Mouse (Mus musculus) layer of hippocampus, adult 11-12 months (tissue): ENCODE data around the gene Dgki.

Experiments
- DNase-seq: peaks from one replicate; pipeline ENCODE4 v3.0.0; 2022; ENCODE audit warnings: low spot score

The Dgki gene

DNA sequence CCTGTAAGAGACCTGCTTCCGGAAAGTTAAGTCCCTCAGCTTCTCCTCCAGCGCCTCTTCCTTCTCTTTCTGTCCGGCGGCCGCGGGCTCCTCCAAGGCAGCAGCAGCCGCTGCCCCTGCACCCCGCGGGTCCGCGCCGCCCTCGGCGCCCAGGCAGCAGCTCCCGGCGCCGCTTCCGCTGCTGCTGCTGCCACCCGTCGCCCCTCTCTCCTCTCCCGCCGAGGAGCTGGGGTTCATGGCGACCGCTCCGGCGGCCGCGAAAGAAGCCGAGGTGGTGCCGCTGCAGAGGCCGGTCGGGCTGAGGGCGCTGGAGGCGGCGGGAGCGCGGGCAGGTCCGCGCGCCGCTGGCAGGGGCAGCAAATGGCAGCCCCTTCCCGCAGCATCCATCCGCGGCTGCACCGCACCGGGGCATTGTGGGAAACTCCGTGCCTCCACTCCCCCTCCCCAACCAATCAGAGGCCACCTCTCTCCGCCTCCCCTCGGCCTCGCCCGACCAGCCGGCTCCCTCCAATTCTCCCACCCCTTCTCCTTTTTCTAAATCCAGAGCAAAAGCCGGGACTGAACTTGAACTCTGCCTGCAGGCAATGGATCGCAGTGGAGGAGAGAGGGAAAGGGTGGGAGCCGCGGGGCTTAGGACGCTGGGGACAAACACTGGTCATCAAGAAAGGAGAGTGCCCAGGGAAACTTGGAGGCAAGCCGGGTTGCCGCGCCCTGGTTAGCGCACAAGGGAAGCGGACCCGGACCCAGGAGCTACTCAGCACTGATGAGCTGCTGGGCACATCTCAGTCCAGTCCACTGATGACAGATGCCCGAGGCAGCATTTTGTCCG lies at the start of gene Dgki:
Dgki (minus strand) TSS at position 623 of the 829 bp plus-strand sequence.
- peak; percentile 84 for DNase-seq

DNA sequence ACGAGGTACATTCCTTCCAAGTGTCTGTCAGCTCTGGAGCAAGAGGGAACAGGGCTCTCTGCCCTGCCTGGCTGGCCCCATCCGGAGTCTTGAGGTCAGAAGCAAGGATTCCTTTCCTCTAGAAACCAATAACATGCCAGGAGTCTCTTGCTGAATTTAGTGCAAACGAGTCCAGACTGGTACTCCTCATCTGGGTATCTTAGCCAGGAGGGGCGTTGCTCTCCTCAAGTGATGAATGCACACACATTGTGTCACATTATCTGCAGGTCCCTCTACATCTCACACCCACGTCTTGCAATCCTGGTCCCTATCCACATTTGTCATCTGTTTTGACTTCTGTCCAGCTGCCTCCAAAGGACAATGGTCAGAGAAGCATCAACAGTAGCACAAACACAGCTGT lies 47.6 kb upstream of the Dgki start:
- DNase-seq, result no peak

DNA sequence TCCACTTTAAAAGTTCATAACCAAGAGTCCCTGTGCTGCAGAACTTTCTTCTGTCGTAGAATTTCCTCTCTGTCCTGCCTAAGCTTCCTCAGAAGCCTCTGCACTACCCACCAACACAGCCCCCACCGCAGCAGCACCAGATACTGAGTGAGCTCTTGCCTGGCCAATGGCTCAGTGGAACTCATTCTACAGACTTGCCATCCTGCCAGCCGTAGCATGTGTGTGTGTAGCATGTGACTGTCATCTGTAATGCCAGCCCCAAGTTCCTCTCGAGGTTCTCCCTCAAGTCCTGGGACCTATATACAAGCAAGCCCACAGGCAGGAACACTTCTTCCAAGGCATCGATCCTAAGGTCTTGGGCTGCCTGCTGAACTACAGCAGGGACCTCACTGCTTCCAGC lies 38.1 kb upstream of the Dgki start:
- no peak for DNase-seq

DNA sequence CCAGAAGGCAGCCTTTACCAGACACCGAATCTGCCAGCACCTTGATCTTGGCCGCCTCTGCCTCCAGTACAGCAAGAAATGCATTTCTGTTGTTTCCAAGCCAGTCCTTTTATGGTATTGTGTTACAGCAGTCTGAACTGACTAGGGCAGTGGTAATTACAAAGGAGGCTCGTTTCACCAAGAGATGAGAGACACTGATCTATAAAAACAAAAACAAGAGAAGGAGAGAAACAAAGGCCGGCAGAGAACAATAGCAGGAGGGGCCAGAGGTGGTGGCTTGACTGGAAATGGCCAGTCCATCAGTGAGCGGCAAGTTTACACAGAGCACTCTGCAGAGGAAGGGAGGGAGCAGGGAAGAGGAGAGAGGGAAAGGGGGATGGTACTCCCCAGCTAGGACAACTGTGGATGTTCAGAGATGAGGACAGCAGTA lies 36.9 kb upstream of the Dgki start:
- peak; percentile 43 for DNase-seq

DNA sequence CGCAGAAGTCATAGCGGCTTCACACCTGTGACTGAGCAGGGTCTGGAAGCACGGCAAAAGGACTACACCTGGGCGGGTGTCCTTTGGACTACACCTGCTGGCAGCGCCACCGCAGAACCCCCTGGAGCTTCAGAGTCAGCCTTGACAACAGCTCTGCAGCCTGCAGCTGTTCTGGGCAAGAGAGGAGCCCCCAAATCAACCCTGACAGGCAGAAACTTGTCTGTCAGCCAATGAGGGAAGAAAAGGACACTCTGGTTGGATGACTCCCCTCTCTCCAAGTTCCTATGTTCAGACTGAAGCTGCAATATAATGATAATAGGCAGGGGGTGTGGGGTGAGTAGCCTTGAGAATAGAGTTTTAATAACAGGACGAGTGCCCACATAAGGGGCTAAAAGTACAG lies 36.4 kb upstream of the Dgki start:
- DNase-seq, result no peak

DNA sequence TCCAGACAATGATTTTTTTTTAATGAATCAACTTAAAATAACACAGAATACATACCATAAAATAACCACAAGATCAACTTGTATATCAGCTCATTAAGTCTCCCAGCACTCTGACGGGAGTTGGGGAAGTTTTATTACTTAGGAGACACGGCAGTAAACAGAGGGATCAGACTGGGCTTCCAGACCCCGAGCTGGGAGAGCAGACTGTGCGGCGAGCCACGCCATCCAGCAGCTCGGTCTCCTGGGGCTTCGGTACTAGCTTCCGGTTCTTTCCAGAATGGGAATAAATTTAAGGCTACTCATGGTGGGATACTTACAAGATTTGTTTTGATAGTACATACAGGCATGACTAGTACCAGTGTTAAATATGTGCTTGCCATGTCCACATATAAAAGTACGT lies 32.9 kb upstream of the Dgki start:
- DNase-seq, result no peak

DNA sequence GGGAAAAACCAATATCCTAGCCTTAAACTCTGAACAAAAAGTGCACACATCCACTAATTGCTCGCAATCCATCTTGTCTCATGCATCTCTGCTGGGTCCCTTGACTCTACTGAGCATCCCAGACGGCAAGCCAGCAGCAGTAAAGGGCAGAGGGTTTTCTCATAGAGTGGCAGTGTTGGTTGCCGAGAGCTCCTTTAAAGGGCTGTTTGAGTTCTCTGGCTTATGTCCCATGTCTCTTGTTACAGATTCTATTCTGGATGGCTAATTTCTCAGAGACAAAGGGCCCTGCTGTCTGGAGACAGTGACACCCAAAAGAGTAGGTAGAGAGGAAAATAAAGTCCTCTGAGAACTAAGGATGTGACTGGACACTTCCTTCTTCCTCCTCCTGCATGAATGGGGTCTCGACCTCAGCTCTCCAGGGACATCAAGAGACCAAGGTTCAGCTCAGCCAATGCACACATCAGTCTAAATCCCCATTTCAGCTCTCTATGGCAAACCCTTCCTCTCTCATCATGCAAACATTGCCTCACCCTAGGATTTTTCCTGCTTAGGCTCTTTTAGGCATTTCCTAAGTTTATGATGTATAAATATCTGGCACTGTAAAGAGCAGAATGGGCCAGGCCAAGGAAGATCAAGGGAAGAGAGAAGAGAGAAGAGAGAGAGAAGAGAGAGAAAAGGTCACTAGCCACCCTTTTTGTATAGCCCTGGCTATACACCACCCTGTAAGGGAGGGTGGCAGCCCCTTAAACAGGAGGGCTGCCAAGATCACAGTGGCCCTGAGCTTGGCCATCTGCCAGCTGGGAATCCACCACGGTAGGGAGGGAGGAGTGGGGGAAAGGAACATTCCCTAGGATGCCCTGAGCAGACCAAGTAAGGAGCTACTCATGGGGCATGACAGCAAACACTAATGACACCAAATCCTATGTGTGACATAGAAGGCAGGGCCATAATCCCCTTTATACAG lies 30.2 kb upstream of the Dgki start:
- no peak for DNase-seq

DNA sequence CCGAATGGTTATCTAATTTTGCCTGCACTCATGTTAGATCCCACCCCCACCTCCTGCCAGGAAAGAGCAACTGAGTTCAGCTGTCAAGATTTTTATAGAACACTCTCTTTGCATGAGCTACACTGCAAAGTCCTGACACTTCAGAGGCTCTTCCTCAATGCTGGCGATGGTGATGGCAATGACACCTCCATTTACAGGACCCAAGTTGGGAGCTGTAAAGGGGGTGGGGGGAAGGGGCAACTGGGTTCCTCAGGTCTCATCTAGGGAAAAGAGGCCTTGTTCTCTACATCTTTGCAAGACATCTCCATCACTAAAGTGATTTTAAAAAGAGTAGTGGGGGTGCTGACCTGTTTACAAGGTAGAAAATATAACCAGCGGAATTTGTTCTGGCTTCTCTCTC lies 29.4 kb upstream of the Dgki start:
- DNase-seq, result no peak

DNA sequence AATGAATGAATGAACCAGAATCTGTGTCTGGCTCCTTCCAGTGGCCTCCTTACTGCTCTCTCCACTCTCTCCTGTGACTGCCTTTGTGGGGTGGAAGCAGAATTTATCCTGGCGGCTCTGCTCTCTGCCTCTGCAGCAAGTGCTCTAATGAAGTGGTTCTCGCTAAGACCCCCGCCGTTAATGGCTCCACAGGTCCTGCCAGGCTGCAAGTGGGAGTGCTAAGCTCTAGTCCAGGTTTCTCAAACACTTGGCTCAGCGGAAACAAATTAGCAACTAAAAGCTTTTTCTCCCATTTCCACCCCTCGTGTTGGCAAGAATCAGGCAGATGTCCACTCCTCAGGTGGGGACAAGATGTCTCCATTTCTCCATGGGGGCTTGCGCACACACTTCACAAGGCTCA lies 28.7 kb upstream of the Dgki start:
- DNase-seq, result no peak

DNA sequence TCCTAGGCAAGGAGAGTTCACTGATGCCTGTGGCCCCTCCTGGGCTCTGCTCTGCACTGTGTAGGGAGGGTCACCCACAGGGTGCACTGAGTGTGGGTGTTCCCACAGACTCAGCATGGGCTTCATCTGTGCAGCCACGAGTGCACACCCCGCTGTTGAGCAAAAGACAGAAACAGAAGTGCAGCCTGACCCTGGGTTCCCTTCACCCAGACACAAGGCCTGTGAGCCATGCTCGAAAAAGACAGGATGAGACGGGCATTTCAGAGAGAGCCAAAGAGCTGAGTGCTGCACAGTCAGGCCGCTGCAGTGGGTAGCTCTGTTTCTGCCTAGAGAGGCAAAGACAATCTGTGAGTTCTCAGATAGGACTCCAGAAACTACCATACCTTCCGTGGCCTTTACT lies 27.5 kb upstream of the Dgki start:
- DNase-seq, result no peak

DNA sequence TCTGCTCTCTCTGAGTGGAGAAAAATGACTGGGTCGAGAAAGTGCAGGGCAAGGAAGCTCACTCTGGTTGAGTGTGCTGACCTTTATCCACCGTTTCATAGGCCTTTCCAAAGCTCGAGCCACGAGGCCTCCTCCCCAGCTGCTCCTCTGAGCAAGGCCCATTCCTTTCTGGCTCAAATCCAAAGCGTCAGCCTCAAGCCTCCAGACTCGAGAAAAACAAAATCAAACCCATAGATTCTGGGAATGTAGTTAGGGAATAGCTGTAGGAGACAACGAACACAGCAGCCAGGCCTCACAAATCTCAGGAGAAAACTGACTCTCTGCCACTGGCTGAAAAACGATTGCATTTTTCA lies 26.6 kb upstream of the Dgki start:
- no peak for DNase-seq

DNA sequence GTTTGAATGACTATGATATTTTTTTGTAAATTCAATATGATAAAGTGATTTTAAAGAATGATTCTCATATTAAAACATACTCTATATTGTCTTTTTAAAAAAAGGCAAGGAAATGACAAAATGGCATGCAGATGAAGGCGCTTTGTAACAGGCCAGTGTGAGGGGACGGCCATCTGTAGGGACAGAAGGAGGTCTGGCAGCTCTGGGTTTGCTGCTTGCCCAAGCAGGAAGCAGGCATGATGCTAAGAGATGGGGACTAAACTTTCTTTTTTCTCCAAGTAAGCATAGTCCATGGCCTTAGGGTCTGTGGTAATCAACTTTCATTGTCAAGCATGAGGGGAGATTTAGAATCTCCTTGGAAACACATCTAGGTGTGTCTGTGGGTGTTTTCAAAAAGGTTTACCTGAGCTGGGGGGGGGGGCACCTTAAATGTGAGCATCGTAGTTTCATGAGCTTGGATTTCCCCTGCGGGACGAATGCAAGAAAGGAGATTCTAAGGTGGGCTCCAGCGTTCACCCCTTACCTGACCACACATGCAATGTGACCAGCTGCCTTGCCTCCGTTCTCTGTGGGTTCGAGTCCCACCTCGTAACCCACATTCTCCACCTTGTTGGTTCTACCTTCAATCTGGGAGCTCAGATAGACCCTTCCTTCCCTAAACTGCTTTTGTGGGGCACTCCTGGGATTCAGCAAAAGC lies 26.1 kb upstream of the Dgki start:
- DNase-seq, result no peak

DNA sequence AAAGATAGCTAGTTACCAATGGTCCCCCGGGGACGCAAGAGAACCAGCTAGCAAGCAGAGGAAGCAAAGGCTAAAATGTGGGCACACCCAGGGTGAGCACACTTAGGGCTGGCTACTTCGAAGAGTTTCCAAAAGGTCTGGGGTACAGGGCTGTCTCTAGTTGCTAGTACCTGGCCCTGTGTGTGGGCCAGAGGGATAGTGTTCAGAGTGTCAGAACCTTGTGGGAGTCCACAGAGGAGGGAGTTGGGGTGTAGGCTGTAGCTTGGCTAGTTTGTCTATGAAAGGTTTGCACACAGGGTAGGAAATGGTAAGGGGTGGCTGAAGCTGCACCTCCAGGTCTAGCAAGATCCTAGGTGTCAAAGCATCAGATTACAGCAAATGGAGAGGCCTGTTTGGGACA lies 25.1 kb upstream of the Dgki start:
- DNase-seq, result no peak

DNA sequence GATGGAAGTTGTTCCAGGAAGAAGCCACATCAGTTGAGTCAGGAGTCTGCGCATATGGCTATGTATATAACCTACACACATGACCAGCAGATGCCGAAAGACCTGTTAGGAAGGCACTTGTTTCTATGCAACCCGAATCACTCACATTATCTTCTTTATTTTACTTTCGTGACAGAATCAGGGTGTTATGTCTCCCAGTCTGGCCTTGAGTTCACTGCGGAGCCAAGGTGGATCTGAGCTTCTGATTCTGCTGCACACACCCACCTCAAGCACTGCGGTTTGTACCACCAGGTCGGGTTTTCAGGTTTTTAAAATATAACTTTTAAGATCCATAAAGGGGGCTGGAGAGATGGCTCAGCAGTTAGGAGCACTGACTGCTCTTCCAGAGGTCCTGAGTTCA lies 22.7 kb upstream of the Dgki start:
- DNase-seq, result no peak

DNA sequence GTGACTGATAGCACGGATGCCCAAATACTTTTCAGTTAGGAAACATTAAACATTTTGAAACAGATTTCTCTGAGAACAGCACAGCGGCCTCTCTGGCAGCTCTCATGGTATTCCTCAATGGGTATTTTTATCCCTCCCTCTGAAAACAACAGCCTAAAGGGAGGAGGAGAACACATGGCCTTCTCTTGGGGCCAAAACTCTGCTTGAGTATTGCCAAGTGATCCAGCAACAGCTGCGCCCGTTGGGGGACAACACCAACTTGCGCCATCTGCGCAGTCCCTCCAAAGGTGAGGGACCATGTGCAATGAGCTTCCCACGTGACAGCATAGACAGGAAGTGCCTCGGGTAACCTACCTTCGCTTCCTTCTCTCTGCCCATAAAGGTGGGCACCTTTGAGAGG lies 22.1 kb upstream of the Dgki start:
- peak; percentile 79 for DNase-seq

DNA sequence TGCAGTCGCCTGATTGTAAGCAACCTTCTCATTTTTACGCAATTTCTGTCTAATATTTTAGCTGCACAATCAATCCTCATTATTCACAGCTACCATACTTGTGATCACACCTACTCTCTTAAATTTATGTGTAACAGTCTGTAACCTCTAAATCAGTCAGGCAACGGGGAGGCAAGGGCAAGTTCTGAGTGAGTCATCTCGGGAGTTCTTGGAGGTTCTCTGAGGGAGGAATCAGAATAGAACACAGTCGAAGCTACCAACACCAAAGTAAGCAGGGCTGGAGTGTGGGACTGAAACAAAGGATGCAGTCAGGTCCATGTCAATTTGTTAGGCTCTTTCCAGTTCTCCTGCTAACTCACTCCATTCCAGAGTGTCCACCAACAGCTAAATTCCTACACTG lies 17.9 kb upstream of the Dgki start:
- no peak for DNase-seq

DNA sequence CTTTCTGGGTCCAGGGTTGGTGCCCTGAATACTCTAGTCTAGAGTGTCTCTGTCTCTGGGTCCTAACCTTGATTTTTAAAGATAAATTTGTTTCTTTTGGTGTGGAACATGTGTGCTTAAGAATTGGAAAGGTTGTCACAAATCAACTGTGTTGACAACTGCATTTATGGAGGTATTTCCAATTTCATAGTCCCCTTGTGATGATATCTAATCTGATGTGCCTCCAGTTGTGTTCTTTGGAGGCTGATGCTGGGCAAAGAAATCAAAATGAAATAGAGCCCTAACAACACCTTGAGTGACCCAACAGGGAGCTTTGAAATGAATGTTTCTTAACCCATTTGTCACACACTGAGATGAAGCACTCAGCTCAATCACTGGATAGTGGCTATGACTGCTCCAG lies 15.5 kb upstream of the Dgki start:
- DNase-seq, result no peak

DNA sequence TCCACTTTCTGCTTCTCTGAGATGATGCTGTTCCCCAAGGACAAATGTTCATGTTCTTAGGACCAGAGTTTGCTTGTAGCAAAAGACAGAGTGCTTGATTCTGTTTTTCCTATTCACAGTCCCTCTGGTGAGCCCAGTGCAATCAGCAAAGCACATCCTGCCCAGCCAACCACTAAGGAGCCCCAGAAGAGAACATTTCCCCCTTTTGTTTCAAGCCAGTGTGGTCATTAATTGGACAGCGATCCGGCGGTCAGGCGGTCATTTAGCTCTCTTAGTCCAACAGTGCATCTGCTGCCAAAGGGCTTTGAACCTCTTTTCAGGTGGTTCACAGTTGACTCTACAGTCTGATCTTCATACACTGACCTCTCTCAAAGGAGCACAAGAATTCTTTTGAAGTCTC lies 10.6 kb upstream of the Dgki start:
- no peak for DNase-seq

DNA sequence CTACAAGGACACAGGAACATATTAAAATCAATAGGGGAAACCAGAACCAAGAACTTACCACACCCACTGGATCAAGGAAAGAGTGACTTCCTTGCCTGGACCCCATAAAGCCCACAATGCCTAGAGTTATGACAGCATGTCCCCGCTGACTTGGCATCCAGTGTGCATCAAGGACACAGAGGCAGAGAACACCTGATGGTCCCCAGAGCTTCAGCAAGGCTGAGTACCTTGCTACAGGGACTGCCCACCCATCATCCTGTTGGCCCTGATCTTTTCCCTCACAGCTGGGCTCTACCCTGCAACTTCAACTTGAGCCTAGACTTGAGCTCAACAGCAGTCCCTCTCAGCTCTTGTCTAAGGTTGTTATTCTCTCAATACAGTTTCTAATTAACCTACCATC lies 6.6 kb upstream of the Dgki start:
- no peak for DNase-seq

DNA sequence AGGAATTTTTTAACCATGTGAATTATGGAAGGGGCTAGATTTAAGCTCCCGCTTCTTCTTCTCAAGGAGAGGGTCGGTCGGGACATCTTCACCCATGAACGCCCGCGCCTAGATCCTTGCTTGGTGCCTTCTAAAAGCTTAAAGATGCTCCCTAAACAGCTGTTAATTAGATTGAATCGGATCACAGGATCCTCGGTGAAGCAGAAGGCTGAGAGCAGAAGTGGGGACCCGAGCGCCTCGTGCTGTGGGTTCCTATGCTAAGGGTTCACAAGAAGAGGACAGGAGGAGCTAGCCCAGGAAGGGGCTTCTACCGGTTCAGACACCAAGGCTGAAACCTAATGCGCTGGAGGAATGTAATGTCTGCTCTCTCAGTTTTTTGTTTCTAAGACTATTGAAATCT lies 508 bp upstream of the Dgki start:
- peak; percentile 17 for DNase-seq

DNA sequence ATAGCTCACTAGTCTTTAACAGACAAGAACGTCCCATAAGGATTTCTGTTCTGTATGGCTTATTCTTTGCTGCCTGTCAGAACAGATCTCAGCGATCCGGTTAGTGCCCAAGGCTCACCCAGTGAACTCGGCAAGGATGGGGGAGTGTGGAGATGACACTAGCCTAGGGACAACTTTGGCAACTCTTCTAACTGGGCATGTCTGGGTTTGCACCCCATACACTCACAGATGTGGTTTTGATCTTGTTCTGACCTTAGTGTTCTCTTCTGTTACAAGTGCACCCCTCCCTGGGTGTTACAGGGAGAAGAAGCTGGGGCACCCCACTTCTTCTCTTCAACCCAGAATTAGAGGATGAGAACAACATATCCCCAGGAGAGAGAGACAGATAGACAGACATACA lies 1.0 kb downstream of the Dgki start:
- no peak for DNase-seq

DNA sequence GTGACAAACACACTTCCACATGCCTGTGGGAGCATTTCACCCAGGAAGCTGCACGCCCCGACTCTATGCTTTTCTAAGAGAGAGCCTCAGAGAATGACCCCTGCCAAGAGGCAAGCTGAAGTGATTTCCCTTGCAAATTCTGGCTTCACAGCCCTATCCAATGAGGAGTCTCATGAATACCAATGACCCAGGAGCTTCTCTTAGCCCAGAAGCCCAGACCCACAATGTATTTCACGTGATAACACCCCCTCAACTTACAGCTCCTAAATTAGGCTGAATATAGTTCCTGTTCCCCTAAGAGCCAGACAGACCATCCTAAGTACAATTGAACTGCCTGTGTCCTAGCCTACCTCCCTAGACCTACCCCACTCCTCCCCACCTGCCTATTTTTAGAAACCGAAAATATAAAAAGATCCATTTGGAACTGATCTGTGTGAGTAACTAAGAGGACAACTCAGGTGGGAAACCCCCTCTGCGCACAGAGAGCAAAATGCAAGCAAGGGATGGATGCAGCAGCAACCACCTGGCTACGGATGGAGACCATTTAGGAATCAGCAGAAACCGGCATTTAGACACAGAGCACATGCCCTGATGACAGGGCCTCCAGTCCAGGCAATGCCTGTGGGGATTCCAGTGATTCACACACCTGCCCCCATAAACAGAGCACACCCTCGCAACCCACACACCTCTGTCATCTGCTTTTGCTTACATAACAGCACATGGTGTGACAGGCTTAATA lies 2.1 kb downstream of the Dgki start:
- DNase-seq, result peak; percentile 34
